Mouse (Mus musculus): ENCODE measurements around the gene Gm572. TPM values are rescaled to one million over a fixed set of nuclear protein-coding genes. Genes with fewer than 3 reads are reported as not detected.

Gene Gm572
- polyA plus RNA-seq (2015; fragmentation: Nextera tagmentation; extraction: Ambion mirVana) = not detected in 2 replicates

DNA sequence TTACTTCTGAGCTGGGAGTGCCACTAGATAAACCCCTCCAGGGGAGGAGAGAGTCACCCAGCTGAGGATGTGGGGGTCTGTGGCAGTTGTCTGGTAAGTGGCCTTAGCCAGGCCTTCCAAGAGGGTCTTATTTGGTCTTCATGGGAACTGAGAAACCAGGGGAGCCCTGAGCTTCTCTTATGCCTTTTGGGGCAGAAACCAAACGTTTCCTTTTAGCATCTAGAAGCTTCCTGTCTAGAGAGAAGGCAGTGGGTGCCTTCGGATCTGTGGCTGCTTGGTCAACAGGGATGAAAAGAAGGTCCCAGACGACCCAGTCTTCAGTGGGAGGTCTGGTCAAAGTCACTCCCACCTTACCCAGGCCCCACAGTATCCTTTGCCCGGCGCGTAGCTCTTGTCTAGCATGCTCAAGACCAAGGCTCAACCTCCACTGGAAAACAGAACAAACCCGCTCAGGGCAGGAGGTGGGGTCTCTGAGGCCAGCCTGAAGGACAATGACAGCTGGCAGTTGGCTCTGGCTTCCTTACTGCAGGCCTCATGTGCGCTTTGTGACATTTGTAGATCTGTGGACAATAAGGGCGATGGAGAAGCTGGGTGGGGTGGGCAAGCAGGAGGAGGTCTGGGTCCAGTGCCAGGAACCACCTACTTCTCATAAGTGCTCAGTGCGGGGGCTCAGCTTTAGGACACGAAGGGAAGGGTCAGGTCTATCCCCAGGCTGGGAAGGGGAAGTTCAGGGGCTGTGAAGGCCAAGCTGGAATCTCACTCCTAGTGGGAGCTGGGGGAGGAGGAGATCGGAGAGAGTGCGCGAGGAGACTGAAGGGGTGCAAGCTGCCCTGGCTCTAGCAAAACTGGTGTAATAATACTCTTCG, at the start of gene Gm572:
Gene Gm572, plus strand, starts transcription at position 27 of the 866 bp plus-strand sequence.
- ATAC-seq (no peak), DNase-seq (no peak)
- Histone ChIP-seq H3K4me2 (ENCODE audit: low read depth, low read length) (peak within 1 kb of the TSS; percentile 59), H3K27ac (ENCODE audit: low read depth) (no peak within 1 kb of the TSS), H3K9me3 (ENCODE audit: low read length) (no peaks in the 10 kb centered on the region), H3K9ac (replicated peaks) (no peak within 1 kb of the TSS), H3K36me3 (replicated peaks; ENCODE audit: insufficient read depth, low read length) (no peaks in the 10 kb centered on the region), H3K4me1 (ENCODE audit: insufficient read depth) (peaks cover 6% of the 10 kb centered on the region), H3K27me3 (ENCODE audit: insufficient read depth, low read length) (no peaks in the 10 kb centered on the region), H3K4me3 (ENCODE audit: low read depth, low read length) (no peak within 1 kb of the TSS)
- TF ChIP-seq CTCF (IDR thresholded peaks at IDR 0.05; ENCODE audit: low read depth) (no peak), EP300 (IDR thresholded peaks at IDR 0.05; ENCODE audit: low read depth) (no peak)
- WGBS (ENCODE audit: insufficient replicate concordance) = 46% methylated on average over 15 of the region's 15 CpGs

DNA sequence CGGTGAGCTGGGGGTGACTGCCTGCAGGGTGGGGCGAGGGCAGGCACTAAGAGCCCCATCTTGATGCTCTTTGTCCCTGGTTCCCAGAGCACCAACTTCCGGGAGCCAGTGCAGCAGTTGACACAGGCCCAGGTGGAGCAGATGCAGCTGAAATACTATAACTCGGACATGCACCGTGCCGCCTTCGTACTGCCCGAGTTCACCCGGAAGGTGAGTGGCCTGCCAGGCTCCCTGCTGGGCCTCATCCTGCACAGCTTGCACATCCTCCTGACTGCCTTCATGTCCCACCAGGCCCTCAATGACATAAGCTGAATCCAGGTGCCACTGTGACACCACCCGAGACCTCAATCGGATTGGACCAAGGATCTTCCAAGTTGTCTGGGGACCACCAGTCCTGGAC, 49.1 kb upstream of the Gm572 start:
- no peak overlapping the region for H3K9ac ChIP-seq (replicated peaks)
- H3K9me3 ChIP-seq (ENCODE audit: low read length) = no peaks in the 10 kb centered on the region
- no peak overlapping the region for H3K4me3 ChIP-seq (ENCODE audit: low read depth, low read length)
- DNase-seq (no peak), ATAC-seq (no peak)
- H3K4me2 ChIP-seq (ENCODE audit: low read depth, low read length) = no peak overlapping the region
- no peaks in the 10 kb centered on the region for H3K27me3 ChIP-seq (ENCODE audit: insufficient read depth, low read length)
- TF ChIP-seq EP300 (IDR thresholded peaks at IDR 0.05; ENCODE audit: low read depth) (no peak), CTCF (IDR thresholded peaks at IDR 0.05; ENCODE audit: low read depth) (no peak)
- H3K4me1 ChIP-seq (ENCODE audit: insufficient read depth) = peaks cover 14% of the 10 kb centered on the region
- 93% methylated on average over 11 of the region's 11 CpGs for WGBS (ENCODE audit: insufficient replicate concordance)
- no peak overlapping the region for H3K27ac ChIP-seq (ENCODE audit: low read depth)
- peaks cover 29% of the 10 kb centered on the region for H3K36me3 ChIP-seq (replicated peaks; ENCODE audit: insufficient read depth, low read length)

DNA sequence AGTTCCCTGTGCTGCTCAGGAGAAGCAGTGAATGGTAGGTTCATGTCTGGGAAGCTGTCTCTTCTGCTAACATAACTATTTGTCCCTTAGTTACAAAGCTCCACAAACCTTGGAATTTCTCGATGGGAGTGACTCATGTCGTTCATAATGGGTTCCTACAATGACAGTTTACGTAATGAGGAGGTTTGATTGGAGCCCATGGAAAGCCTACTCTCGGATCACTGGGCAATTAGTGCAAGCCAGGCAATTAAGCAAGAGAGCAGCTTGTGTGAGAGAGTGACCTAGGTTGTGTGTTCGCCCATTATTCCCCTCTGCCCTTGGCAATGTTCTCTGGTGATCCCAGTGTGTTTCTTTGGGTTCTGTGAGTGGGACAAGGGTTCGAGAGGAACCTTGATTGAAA, 47.2 kb upstream of the Gm572 start:
- no peak overlapping the region for H3K9ac ChIP-seq (replicated peaks)
- WGBS (ENCODE audit: insufficient replicate concordance) = 78% methylated on average over 6 of the region's 6 CpGs
- H3K4me3 ChIP-seq (ENCODE audit: low read depth, low read length) = no peak overlapping the region
- TF ChIP-seq CTCF (IDR thresholded peaks at IDR 0.05; ENCODE audit: low read depth) = no peak
- TF ChIP-seq EP300 (IDR thresholded peaks at IDR 0.05; ENCODE audit: low read depth) = no peak
- H3K27me3 ChIP-seq (ENCODE audit: insufficient read depth, low read length) = no peaks in the 10 kb centered on the region
- no peak for ATAC-seq
- H3K36me3 ChIP-seq (replicated peaks; ENCODE audit: insufficient read depth, low read length) = peaks cover 29% of the 10 kb centered on the region
- H3K4me1 ChIP-seq (ENCODE audit: insufficient read depth) = peaks cover 14% of the 10 kb centered on the region
- no peak for DNase-seq
- H3K9me3 ChIP-seq (ENCODE audit: low read length) = no peaks in the 10 kb centered on the region
- no peak overlapping the region for H3K4me2 ChIP-seq (ENCODE audit: low read depth, low read length)
- H3K27ac ChIP-seq (ENCODE audit: low read depth) = no peak overlapping the region

DNA sequence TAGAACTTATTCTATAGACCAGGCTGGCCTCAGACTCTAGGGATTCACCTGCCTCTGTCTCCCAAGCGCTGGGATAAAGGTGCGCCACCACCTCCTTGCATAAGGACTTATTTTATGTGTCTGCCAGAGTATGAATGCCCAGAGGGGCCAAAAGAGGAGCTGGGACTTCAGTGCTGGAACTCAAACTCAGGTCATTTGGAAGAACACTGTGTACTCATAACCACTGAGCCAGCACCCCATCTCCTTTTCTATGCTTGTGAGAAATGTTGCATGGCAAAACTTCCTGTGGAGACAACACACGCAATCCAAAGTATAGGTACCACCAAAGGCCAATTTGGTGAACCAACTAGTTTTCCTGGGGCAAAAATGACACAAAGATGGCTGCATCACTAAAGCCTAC, 46.4 kb upstream of the Gm572 start:
- Histone ChIP-seq H3K4me1 (ENCODE audit: insufficient read depth) (peaks cover 14% of the 10 kb centered on the region), H3K27ac (ENCODE audit: low read depth) (no peak overlapping the region), H3K9ac (replicated peaks) (no peak overlapping the region), H3K9me3 (ENCODE audit: low read length) (no peaks in the 10 kb centered on the region), H3K4me3 (ENCODE audit: low read depth, low read length) (no peak overlapping the region), H3K4me2 (ENCODE audit: low read depth, low read length) (no peak overlapping the region), H3K27me3 (ENCODE audit: insufficient read depth, low read length) (no peaks in the 10 kb centered on the region), H3K36me3 (replicated peaks; ENCODE audit: insufficient read depth, low read length) (peaks cover 29% of the 10 kb centered on the region)
- 89% methylated on average over 3 of the region's 3 CpGs for WGBS (ENCODE audit: insufficient replicate concordance)
- ATAC-seq = no peak
- no peak for DNase-seq
- TF ChIP-seq EP300 (IDR thresholded peaks at IDR 0.05; ENCODE audit: low read depth) = no peak
- no peak for TF ChIP-seq CTCF (IDR thresholded peaks at IDR 0.05; ENCODE audit: low read depth)

DNA sequence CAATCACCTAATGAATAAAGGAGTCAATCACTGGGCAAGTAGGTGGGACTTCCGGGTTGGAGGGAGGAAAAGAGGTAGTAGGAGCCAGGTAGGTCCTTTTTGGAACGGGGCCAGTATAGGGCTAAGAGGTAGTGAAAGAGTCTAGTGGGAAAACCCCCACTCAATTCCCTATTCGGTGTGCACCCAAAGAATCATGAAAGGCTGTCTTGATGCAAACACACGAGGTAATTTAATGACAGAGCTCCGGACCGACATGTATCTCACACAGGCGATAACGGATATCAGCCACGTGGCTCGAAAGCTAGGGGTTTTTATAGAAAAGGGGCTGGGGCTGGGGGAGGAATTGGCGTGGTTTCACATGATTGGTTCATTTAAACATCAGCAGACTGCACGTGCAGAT, 44.3 kb upstream of the Gm572 start:
- ATAC-seq = no peak
- Histone ChIP-seq H3K27ac (ENCODE audit: low read depth) (no peak overlapping the region), H3K9ac (replicated peaks) (no peak overlapping the region), H3K4me2 (ENCODE audit: low read depth, low read length) (no peak overlapping the region), H3K27me3 (ENCODE audit: insufficient read depth, low read length) (no peaks in the 10 kb centered on the region), H3K4me3 (ENCODE audit: low read depth, low read length) (no peak overlapping the region), H3K9me3 (ENCODE audit: low read length) (no peaks in the 10 kb centered on the region), H3K36me3 (replicated peaks; ENCODE audit: insufficient read depth, low read length) (peaks cover 28% of the 10 kb centered on the region), H3K4me1 (ENCODE audit: insufficient read depth) (peaks cover 4% of the 10 kb centered on the region; the same call in 1 of the 2 replicates)
- no peak for DNase-seq
- 87% methylated on average over 12 of the region's 12 CpGs for WGBS (ENCODE audit: insufficient replicate concordance)
- TF ChIP-seq CTCF (IDR thresholded peaks at IDR 0.05; ENCODE audit: low read depth) (no peak), EP300 (IDR thresholded peaks at IDR 0.05; ENCODE audit: low read depth) (no peak)

DNA sequence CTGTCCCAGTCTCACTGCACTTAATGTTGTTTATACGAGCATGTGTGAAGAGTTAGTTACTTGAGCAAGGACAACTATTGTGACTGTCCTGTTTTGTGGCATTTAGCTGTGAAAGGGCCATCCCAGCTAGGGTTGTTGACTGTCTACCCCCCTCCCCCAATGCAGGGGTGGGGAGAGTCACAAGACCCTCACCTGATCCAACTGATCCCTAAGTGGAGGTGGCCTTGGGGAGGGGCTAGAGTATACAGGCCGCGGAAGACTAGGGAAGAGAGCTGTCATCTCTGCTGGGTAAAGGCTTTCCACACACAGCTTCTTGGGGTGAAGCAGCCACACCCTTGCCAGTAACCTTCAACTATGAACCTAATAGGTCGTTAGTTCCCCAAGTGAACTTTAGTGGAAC, 42.8 kb upstream of the Gm572 start:
- Histone ChIP-seq H3K4me3 (ENCODE audit: low read depth, low read length) (no peak overlapping the region), H3K27ac (ENCODE audit: low read depth) (no peak overlapping the region), H3K9ac (replicated peaks) (no peak overlapping the region), H3K4me2 (ENCODE audit: low read depth, low read length) (no peak overlapping the region), H3K27me3 (ENCODE audit: insufficient read depth, low read length) (no peaks in the 10 kb centered on the region), H3K4me1 (ENCODE audit: insufficient read depth) (peaks cover 8% of the 10 kb centered on the region; the same call in 1 of the 2 replicates), H3K36me3 (replicated peaks; ENCODE audit: insufficient read depth, low read length) (peaks cover 17% of the 10 kb centered on the region), H3K9me3 (ENCODE audit: low read length) (no peaks in the 10 kb centered on the region)
- DNase-seq = no peak
- TF ChIP-seq EP300 (IDR thresholded peaks at IDR 0.05; ENCODE audit: low read depth) (no peak), CTCF (IDR thresholded peaks at IDR 0.05; ENCODE audit: low read depth) (no peak)
- 79% methylated on average over 4 of the region's 4 CpGs for WGBS (ENCODE audit: insufficient replicate concordance)
- no peak for ATAC-seq
